Mouse (Mus musculus) cortical plate, adult 2 months (tissue): Measurements from ENCODE around the gene Mrgprg.

Source experiments
- CTCF ChIP-seq: fragments of 200-500 bp; IDR thresholded peaks from 2 replicates; pipeline ENCODE4 v1.5.1; 2011; ENCODE audit warnings: mild to moderate bottlenecking, control low read depth, low read length; ENCODE audit not compliant: insufficient read depth; ENCODE audit errors: extremely low read depth
- POLR2A ChIP-seq: fragments of 200-500 bp; IDR thresholded peaks from 2 replicates; pipeline ENCODE4 v1.6.1; 2011; ENCODE audit warnings: mild to moderate bottlenecking, low read length, control low read depth; ENCODE audit not compliant: insufficient read depth; ENCODE audit errors: extremely low read depth

DNA sequence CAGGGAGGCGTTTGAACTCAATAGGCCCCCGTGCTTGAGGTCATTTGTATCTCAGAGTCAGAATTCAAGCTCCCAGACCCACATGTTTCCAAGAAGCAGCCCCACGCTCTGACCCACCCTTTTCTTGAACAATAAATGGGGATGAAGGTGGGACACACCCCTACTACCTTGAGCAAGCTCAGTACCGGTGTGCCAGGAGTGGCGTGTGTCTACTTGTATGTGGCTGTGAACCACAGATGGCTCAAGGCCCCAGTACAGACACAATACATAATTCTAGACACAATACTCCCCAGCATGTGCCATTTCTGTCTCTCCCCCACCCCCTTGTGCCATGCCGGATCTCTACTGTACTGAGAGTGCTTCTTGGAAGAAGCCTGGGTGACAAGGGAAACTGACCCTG is 28.6 kb downstream of the Mrgprg start:
- TF ChIP-seq CTCF (no peak), POLR2A (no peak)
